Mouse (Mus musculus): ENCODE measurements at regions not wholly inside any gene's neighbourhood (a gene's known extent, or its start where the extent isn't known, plus 50 kb on each side); places are given as distances from the start of the nearest gene placed in this dataset.

- in situ Hi-C loops (cut with MboI; ENCODE audit: low pct_unique_long_range_greater_than_20kb in 1 of 2, low sequenced_read_pairs in 2 of 2, unreplicated experiment in 1 of 2): no loop called here
Observed at GRCm38 (mm10) chr9:47403317-47403716, 126.7 kb upstream of the Cadm1 start.

- in situ Hi-C loops (cut with MboI; ENCODE audit: low pct_unique_long_range_greater_than_20kb in 1 of 2, low sequenced_read_pairs in 2 of 2, unreplicated experiment in 1 of 2): no loop called here
Observed at GRCm38 (mm10) chr9:47404821-47405220, 125.2 kb upstream of the Cadm1 start.

- in situ Hi-C loops (cut with MboI; ENCODE audit: low pct_unique_long_range_greater_than_20kb in 1 of 2, low sequenced_read_pairs in 2 of 2, unreplicated experiment in 1 of 2): no loop called here
Observed at GRCm38 (mm10) chr9:47405547-47405946, 124.4 kb upstream of the Cadm1 start.

- in situ Hi-C loops (cut with MboI; ENCODE audit: low pct_unique_long_range_greater_than_20kb in 1 of 2, low sequenced_read_pairs in 2 of 2, unreplicated experiment in 1 of 2): no loop called here
Observed at GRCm38 (mm10) chr9:47407007-47407670, 122.8 kb upstream of the Cadm1 start.

GRCm38 (mm10) chr9:47408061-47408460, 121.9 kb upstream of the Cadm1 start:
- in situ Hi-C loops (cut with MboI; ENCODE audit: low pct_unique_long_range_greater_than_20kb in 1 of 2, low sequenced_read_pairs in 2 of 2, unreplicated experiment in 1 of 2): no loop called here

- in situ Hi-C loops (cut with MboI; ENCODE audit: low pct_unique_long_range_greater_than_20kb in 1 of 2, low sequenced_read_pairs in 2 of 2, unreplicated experiment in 1 of 2): no loop called here
Observed at GRCm38 (mm10) chr9:47409579-47409978, 120.4 kb upstream of the Cadm1 start.

GRCm38 (mm10) chr9:47412786-47413185, 117.2 kb upstream of the Cadm1 start:
- in situ Hi-C loops (cut with MboI; ENCODE audit: low pct_unique_long_range_greater_than_20kb in 1 of 2, low sequenced_read_pairs in 2 of 2, unreplicated experiment in 1 of 2): no loop called here

GRCm38 (mm10) chr9:47414350-47414988, 115.5 kb upstream of the Cadm1 start:
- in situ Hi-C loops (cut with MboI; ENCODE audit: low pct_unique_long_range_greater_than_20kb in 1 of 2, low sequenced_read_pairs in 2 of 2, unreplicated experiment in 1 of 2): no loop called here

- in situ Hi-C loops (cut with MboI; ENCODE audit: low pct_unique_long_range_greater_than_20kb in 1 of 2, low sequenced_read_pairs in 2 of 2, unreplicated experiment in 1 of 2): no loop called here
Observed at GRCm38 (mm10) chr9:47422151-47422599, 107.8 kb upstream of the Cadm1 start.

GRCm38 (mm10) chr9:47422741-47423461, 107.1 kb upstream of the Cadm1 start:
- in situ Hi-C loops (cut with MboI; ENCODE audit: low pct_unique_long_range_greater_than_20kb in 1 of 2, low sequenced_read_pairs in 2 of 2, unreplicated experiment in 1 of 2): no loop called here

GRCm38 (mm10) chr9:47423462-47423832, 106.5 kb upstream of the Cadm1 start:
- in situ Hi-C loops (cut with MboI; ENCODE audit: low pct_unique_long_range_greater_than_20kb in 1 of 2, low sequenced_read_pairs in 2 of 2, unreplicated experiment in 1 of 2): no loop called here

GRCm38 (mm10) chr9:47424191-47424590, 105.8 kb upstream of the Cadm1 start:
- in situ Hi-C loops (cut with MboI; ENCODE audit: low pct_unique_long_range_greater_than_20kb in 1 of 2, low sequenced_read_pairs in 2 of 2, unreplicated experiment in 1 of 2): no loop called here

GRCm38 (mm10) chr9:47426712-47427111, 103.3 kb upstream of the Cadm1 start:
- in situ Hi-C loops (cut with MboI; ENCODE audit: low pct_unique_long_range_greater_than_20kb in 1 of 2, low sequenced_read_pairs in 2 of 2, unreplicated experiment in 1 of 2): no loop called here

GRCm38 (mm10) chr9:47428710-47429341, 101.1 kb upstream of the Cadm1 start:
- in situ Hi-C loops (cut with MboI; ENCODE audit: low pct_unique_long_range_greater_than_20kb in 1 of 2, low sequenced_read_pairs in 2 of 2, unreplicated experiment in 1 of 2): no loop called here

- in situ Hi-C loops (cut with MboI; ENCODE audit: low pct_unique_long_range_greater_than_20kb in 1 of 2, low sequenced_read_pairs in 2 of 2, unreplicated experiment in 1 of 2): no loop called here
Observed at GRCm38 (mm10) chr9:47429691-47430090, 100.3 kb upstream of the Cadm1 start.

- in situ Hi-C loops (cut with MboI; ENCODE audit: low pct_unique_long_range_greater_than_20kb in 1 of 2, low sequenced_read_pairs in 2 of 2, unreplicated experiment in 1 of 2): no loop called here
Observed at GRCm38 (mm10) chr9:47432715-47433114, 97.3 kb upstream of the Cadm1 start.

- in situ Hi-C loops (cut with MboI; ENCODE audit: low pct_unique_long_range_greater_than_20kb in 1 of 2, low sequenced_read_pairs in 2 of 2, unreplicated experiment in 1 of 2): no loop called here
Observed at GRCm38 (mm10) chr9:47433185-47433584, 96.8 kb upstream of the Cadm1 start.

- in situ Hi-C loops (cut with MboI; ENCODE audit: low pct_unique_long_range_greater_than_20kb in 1 of 2, low sequenced_read_pairs in 2 of 2, unreplicated experiment in 1 of 2): no loop called here
Observed at GRCm38 (mm10) chr9:47434091-47434490, 95.9 kb upstream of the Cadm1 start.

GRCm38 (mm10) chr9:47438976-47439375, 91.0 kb upstream of the Cadm1 start:
- in situ Hi-C loops (cut with MboI; ENCODE audit: low pct_unique_long_range_greater_than_20kb in 1 of 2, low sequenced_read_pairs in 2 of 2, unreplicated experiment in 1 of 2): no loop called here
